Mouse (Mus musculus): ENCODE measurements at regions not wholly inside any gene's neighbourhood (a gene's known extent, or its start where the extent isn't known, plus 50 kb on each side); places are given as distances from the start of the nearest gene placed in this dataset.

- Histone ChIP-seq H3K36me3 (no peaks in the 10 kb centered on the region), H3K27me3 (no peaks in the 10 kb centered on the region), H3K4me3 (no peak overlapping the region), H3K4me2 (no peak overlapping the region), H3K4me1 (replicated peaks) (no peaks in the 10 kb centered on the region), H3K9ac (no peak overlapping the region), H3K9me3 (no peaks in the 10 kb centered on the region), H3K27ac (replicated peaks) (no peak overlapping the region)
- WGBS, result 91% methylated on average over 8 of the region's 8 CpGs
- no peak for ATAC-seq (ENCODE audit: low FRiP score, low read depth)
Observed at GRCm38 (mm10) chr1:72108678-72109077, 103.4 kb downstream of the Mreg start.

- no peak overlapping the region for H3K9ac ChIP-seq
- H3K4me1 ChIP-seq (replicated peaks), result no peaks in the 10 kb centered on the region
- no peak for ATAC-seq (ENCODE audit: low FRiP score, low read depth)
Observed at GRCm38 (mm10) chr1:72107125-72107524, 105.0 kb downstream of the Mreg start.

GRCm38 (mm10) chr1:72106655-72107054 is 105.5 kb downstream of the Mreg start:
- H3K36me3 ChIP-seq, result no peaks in the 10 kb centered on the region
- H3K4me2 ChIP-seq, result no peak overlapping the region
- H3K4me3 ChIP-seq, result no peak overlapping the region
- H3K4me1 ChIP-seq (replicated peaks), result no peaks in the 10 kb centered on the region
- H3K27me3 ChIP-seq, result no peaks in the 10 kb centered on the region
- H3K27ac ChIP-seq (replicated peaks), result no peak overlapping the region
- no peak for ATAC-seq (ENCODE audit: low FRiP score, low read depth)
- no peaks in the 10 kb centered on the region for H3K9me3 ChIP-seq
- H3K9ac ChIP-seq, result no peak overlapping the region
- WGBS, result 89% methylated on average over 4 of the region's 4 CpGs

More at GRCm38 (mm10) chr1:72107125-72107524, 105.0 kb downstream of the Mreg start:
- Histone ChIP-seq H3K9me3 (no peaks in the 10 kb centered on the region), H3K27me3 (no peaks in the 10 kb centered on the region), H3K36me3 (no peaks in the 10 kb centered on the region), H3K4me3 (no peak overlapping the region), H3K4me2 (no peak overlapping the region), H3K27ac (replicated peaks) (no peak overlapping the region)
- 90% methylated on average over 7 of the region's 7 CpGs for WGBS

GRCm38 (mm10) chr1:72105435-72106057 is 106.6 kb downstream of the Mreg start:
- Histone ChIP-seq H3K9ac (no peak overlapping the region), H3K27ac (replicated peaks) (no peak overlapping the region), H3K4me1 (replicated peaks) (no peaks in the 10 kb centered on the region), H3K4me2 (no peak overlapping the region), H3K4me3 (no peak overlapping the region), H3K36me3 (no peaks in the 10 kb centered on the region), H3K9me3 (no peaks in the 10 kb centered on the region), H3K27me3 (no peaks in the 10 kb centered on the region)
- 77% methylated on average over 5 of the region's 5 CpGs for WGBS
- no peak for ATAC-seq (ENCODE audit: low FRiP score, low read depth)

- Histone ChIP-seq H3K27me3 (no peaks in the 10 kb centered on the region), H3K4me3 (no peak overlapping the region), H3K27ac (replicated peaks) (no peak overlapping the region), H3K4me2 (no peak overlapping the region), H3K9ac (no peak overlapping the region), H3K4me1 (replicated peaks) (no peaks in the 10 kb centered on the region), H3K9me3 (no peaks in the 10 kb centered on the region), H3K36me3 (no peaks in the 10 kb centered on the region)
- ATAC-seq (ENCODE audit: low FRiP score, low read depth), result no peak
- WGBS, result 82% methylated on average over 6 of the region's 6 CpGs
Observed at GRCm38 (mm10) chr1:72103962-72104361, 108.1 kb downstream of the Mreg start.

- H3K4me1 ChIP-seq (replicated peaks), result no peaks in the 10 kb centered on the region
- WGBS, result 88% methylated on average over 6 of the region's 6 CpGs
- H3K4me2 ChIP-seq, result no peak overlapping the region
- H3K9ac ChIP-seq, result no peak overlapping the region
- no peaks in the 10 kb centered on the region for H3K36me3 ChIP-seq
- no peaks in the 10 kb centered on the region for H3K27me3 ChIP-seq
- no peaks in the 10 kb centered on the region for H3K9me3 ChIP-seq
- no peak for ATAC-seq (ENCODE audit: low FRiP score, low read depth)
- H3K27ac ChIP-seq (replicated peaks), result no peak overlapping the region
- no peak overlapping the region for H3K4me3 ChIP-seq
Observed at GRCm38 (mm10) chr1:72103387-72103786, 108.7 kb downstream of the Mreg start.

- H3K36me3 ChIP-seq, result no peaks in the 10 kb centered on the region
- no peak overlapping the region for H3K4me2 ChIP-seq
- 87% methylated on average over 5 of the region's 5 CpGs for WGBS
- no peaks in the 10 kb centered on the region for H3K27me3 ChIP-seq
- no peak overlapping the region for H3K9ac ChIP-seq
- H3K4me3 ChIP-seq, result no peak overlapping the region
- no peaks in the 10 kb centered on the region for H3K9me3 ChIP-seq
- no peaks in the 10 kb centered on the region for H3K4me1 ChIP-seq (replicated peaks)
- H3K27ac ChIP-seq (replicated peaks), result no peak overlapping the region
- ATAC-seq (ENCODE audit: low FRiP score, low read depth), result no peak
Observed at GRCm38 (mm10) chr1:72099447-72099846, 112.7 kb downstream of the Mreg start.

- Histone ChIP-seq H3K4me1 (replicated peaks) (no peaks in the 10 kb centered on the region), H3K4me3 (no peak overlapping the region), H3K9ac (no peak overlapping the region), H3K36me3 (no peaks in the 10 kb centered on the region), H3K9me3 (no peaks in the 10 kb centered on the region), H3K4me2 (no peak overlapping the region), H3K27me3 (no peaks in the 10 kb centered on the region), H3K27ac (replicated peaks) (no peak overlapping the region)
- no peak for ATAC-seq (ENCODE audit: low FRiP score, low read depth)
- 59% methylated on average over 2 of the region's 2 CpGs for WGBS
Observed at GRCm38 (mm10) chr1:72091344-72091743, 120.8 kb downstream of the Mreg start.

GRCm38 (mm10) chr1:72085661-72086060 is 126.4 kb downstream of the Mreg start:
- WGBS, result 51% methylated on average over 6 of the region's 6 CpGs

GRCm38 (mm10) chr1:72084219-72084618 is 127.9 kb downstream of the Mreg start:
- no peak overlapping the region for H3K4me3 ChIP-seq
- no peaks in the 10 kb centered on the region for H3K4me1 ChIP-seq (replicated peaks)
- H3K27ac ChIP-seq (replicated peaks), result no peak overlapping the region
- ATAC-seq (ENCODE audit: low FRiP score, low read depth), result no peak
- WGBS, result 73% methylated on average over 3 of the region's 3 CpGs
- H3K36me3 ChIP-seq, result no peaks in the 10 kb centered on the region
- no peak overlapping the region for H3K9ac ChIP-seq
- H3K4me2 ChIP-seq, result no peak overlapping the region
- H3K27me3 ChIP-seq, result no peaks in the 10 kb centered on the region
- no peaks in the 10 kb centered on the region for H3K9me3 ChIP-seq

More at GRCm38 (mm10) chr1:72085661-72086060, 126.4 kb downstream of the Mreg start:
- H3K4me1 ChIP-seq (replicated peaks), result no peaks in the 10 kb centered on the region
- H3K9me3 ChIP-seq, result no peaks in the 10 kb centered on the region
- no peak for ATAC-seq (ENCODE audit: low FRiP score, low read depth)
- H3K4me3 ChIP-seq, result no peak overlapping the region
- no peak overlapping the region for H3K4me2 ChIP-seq
- H3K27ac ChIP-seq (replicated peaks), result no peak overlapping the region
- no peaks in the 10 kb centered on the region for H3K36me3 ChIP-seq
- H3K27me3 ChIP-seq, result no peaks in the 10 kb centered on the region
- no peak overlapping the region for H3K9ac ChIP-seq

GRCm38 (mm10) chr1:72082366-72082765 is 129.7 kb downstream of the Mreg start:
- Histone ChIP-seq H3K27me3 (no peaks in the 10 kb centered on the region), H3K36me3 (no peaks in the 10 kb centered on the region), H3K4me2 (no peak overlapping the region), H3K9me3 (no peaks in the 10 kb centered on the region), H3K27ac (replicated peaks) (no peak overlapping the region), H3K9ac (no peak overlapping the region), H3K4me3 (no peak overlapping the region), H3K4me1 (replicated peaks) (no peaks in the 10 kb centered on the region)
- 89% methylated on average over 4 of the region's 4 CpGs for WGBS
- ATAC-seq (ENCODE audit: low FRiP score, low read depth), result no peak

- Histone ChIP-seq H3K9me3 (no peaks in the 10 kb centered on the region), H3K4me3 (no peak overlapping the region), H3K27me3 (no peaks in the 10 kb centered on the region), H3K36me3 (no peaks in the 10 kb centered on the region), H3K4me2 (no peak overlapping the region), H3K9ac (no peak overlapping the region), H3K4me1 (replicated peaks) (no peaks in the 10 kb centered on the region), H3K27ac (replicated peaks) (no peak overlapping the region)
- no peak for ATAC-seq (ENCODE audit: low FRiP score, low read depth)
- WGBS, result 79% methylated on average over 5 of the region's 5 CpGs
Observed at GRCm38 (mm10) chr1:72081811-72082210, 130.3 kb downstream of the Mreg start.

GRCm38 (mm10) chr1:72078926-72079550 is 133.1 kb downstream of the Mreg start:
- Histone ChIP-seq H3K4me2 (no peak overlapping the region), H3K4me1 (replicated peaks) (0 out of 2 replicates have a peak, but pooled peaks cover 3% of the 10 kb centered on the region), H3K9ac (no peak overlapping the region), H3K4me3 (no peak overlapping the region), H3K36me3 (no peaks in the 10 kb centered on the region), H3K27ac (replicated peaks) (no peak overlapping the region), H3K27me3 (no peaks in the 10 kb centered on the region), H3K9me3 (no peaks in the 10 kb centered on the region)
- 67% methylated on average over 7 of the region's 7 CpGs for whole genome bisulfite sequencing
- ATAC-seq (ENCODE audit: low FRiP score, low read depth), result no peak

Measured in hindbrain, embryonic 15.5 days (tissue).